Mouse (Mus musculus) heart, adult 2 months (tissue): ENCODE measurements around the gene Tmem202. TPM values are rescaled to one million over a fixed set of nuclear protein-coding genes. Genes with fewer than 3 reads are reported as not detected.

ENCODE experiments used
- DNase-seq, 2 experiments: peaks; one replicate each; pipeline ENCODE4 v3.0.0; 2021
- H3K27ac ChIP-seq: fragments of 200-600 bp; 2 replicates; pipeline ENCODE4 v1.8.1; 2022
- H3K27me3 ChIP-seq: fragments of 200-500 bp; 2 replicates; pipeline ENCODE4 v1.6.1; 2012; ENCODE audit warnings: mild to moderate bottlenecking, low read length, inconsistent platforms, mixed read lengths; ENCODE audit not compliant: control insufficient read depth, insufficient read depth
- H3K36me3 ChIP-seq: fragments of 200-500 bp; 2 replicates; pipeline ENCODE4 v1.6.1; 2012; ENCODE audit warnings: low read length, inconsistent platforms; ENCODE audit not compliant: control insufficient read depth, insufficient read depth
- H3K4me1 ChIP-seq: fragments of 200-500 bp; 2 replicates; pipeline ENCODE4 v1.6.1; 2011; ENCODE audit warnings: low read length; ENCODE audit not compliant: control insufficient read depth, insufficient read depth
- H3K4me3 ChIP-seq: fragments of 200-600 bp; 2 replicates; pipeline ENCODE4 v1.8.1; 2022
- H3K79me2 ChIP-seq: fragments of 200-500 bp; replicated peaks from 2 replicates; pipeline ENCODE4 v1.6.1; 2012; ENCODE audit warnings: mild to moderate bottlenecking, inconsistent platforms, low read length, moderate library complexity, mixed read lengths; ENCODE audit not compliant: control insufficient read depth, insufficient read depth
- H3K9ac ChIP-seq: fragments of 200-500 bp; 2 replicates; pipeline ENCODE4 v1.6.1; 2012; ENCODE audit warnings: low read depth, mild to moderate bottlenecking, control low read depth, inconsistent platforms, low read length, mixed read lengths
- CTCF ChIP-seq: fragments of 200-600 bp; IDR thresholded peaks from 2 replicates; pipeline ENCODE4 v1.8.1; 2022; ENCODE audit warnings: antibody characterized with exemption, mild to moderate bottlenecking, moderate library complexity
- EP300 ChIP-seq: fragments of 200-500 bp; IDR thresholded peaks from 2 replicates; pipeline ENCODE4 v1.6.1; 2011; ENCODE audit warnings: low read depth, low read length, control low read depth; ENCODE audit not compliant: insufficient read depth
- POLR2A ChIP-seq: fragments of 200-500 bp; IDR thresholded peaks from 2 replicates; pipeline ENCODE4 v1.6.1; 2011; ENCODE audit warnings: mild to moderate bottlenecking, low read depth, low read length, control low read depth; ENCODE audit not compliant: insufficient read depth
- WGBS: fragments of 180-500 bp; shearing (Covaris S2); methylation state at CpG from one replicate; pipeline ENCODE4 v1.1.7; 2018; 5-methylcytosine and 5-hydroxymethylcytosine counted together
- intact Hi-C: fragments of 180-260 bp; cut with DNase I; formaldehyde crosslinking; loops from one replicate; pipeline ENCODE4 v1.15.1; 2025
- polyA plus RNA-seq: library from polyadenylated mRNA; depleted of rRNA; stranded (reverse); fragments of >200 nt; gene quantifications from 2 replicates; pipeline ENCODE4 v1.2.3, GENCODE M21; 2012; rRNA removed
- total RNA-seq, 2 experiments: library from RNA; stranded (reverse); gene quantifications; 2 replicates each; pipeline ENCODE4 v1.2.3; 2021

Gene Tmem202
- total and polyA plus RNA-seq, 3 experiments: 0.16 to 0.84 (median 0.37) TPM

GRCm38 (mm10) chr9:59476617-59477016 is 63.0 kb downstream of the Tmem202 start:
- Histone ChIP-seq H3K36me3 (peaks cover 45% of the 10 kb centered on the region), H3K79me2 (peaks cover 10% of the 10 kb centered on the region; the same call in 1 of the 2 replicates), H3K4me3 (no peak overlapping the region), H3K4me1 (peaks cover 10% of the 10 kb centered on the region), H3K9ac (no peak overlapping the region), H3K27me3 (no peaks in the 10 kb centered on the region), H3K27ac (no peak overlapping the region)
- 81% methylated on average over 2 of the region's 2 CpGs for WGBS
- no peak for DNase-seq
- TF ChIP-seq CTCF (no peak), POLR2A (no peak), EP300 (no peak)
- intact Hi-C loops: no loop called here

- TF ChIP-seq CTCF (no peak), POLR2A (no peak), EP300 (no peak)
- WGBS: 68% methylated on average over 1 of the region's 1 CpGs
- intact Hi-C loops: no loop called here
Observed at GRCm38 (mm10) chr9:59474838-59475237, 64.8 kb downstream of the Tmem202 start.

GRCm38 (mm10) chr9:59473171-59473570 is 66.5 kb downstream of the Tmem202 start:
- intact Hi-C loops: no loop called here
- Histone ChIP-seq H3K27me3 (no peaks in the 10 kb centered on the region), H3K36me3 (peaks cover 44% of the 10 kb centered on the region), H3K79me2 (peaks cover 9% of the 10 kb centered on the region; the same call in 1 of the 2 replicates), H3K4me3 (no peak overlapping the region), H3K4me1 (peaks cover 10% of the 10 kb centered on the region), H3K9ac (no peak overlapping the region), H3K27ac (no peak overlapping the region)
- no peak for DNase-seq
- WGBS: 71% methylated on average over 2 of the region's 2 CpGs
- TF ChIP-seq CTCF (no peak), EP300 (no peak), POLR2A (no peak)

More at GRCm38 (mm10) chr9:59474838-59475237, 64.8 kb downstream of the Tmem202 start:
- Histone ChIP-seq H3K79me2 (peaks cover 10% of the 10 kb centered on the region; the same call in 1 of the 2 replicates), H3K36me3 (peaks cover 48% of the 10 kb centered on the region), H3K27me3 (no peaks in the 10 kb centered on the region), H3K4me1 (peaks cover 10% of the 10 kb centered on the region), H3K4me3 (no peak overlapping the region), H3K27ac (no peak overlapping the region), H3K9ac (no peak overlapping the region)
- DNase-seq: no peak

- H3K27ac ChIP-seq: no peak overlapping the region
- H3K79me2 ChIP-seq: peaks cover 3% of the 10 kb centered on the region; the same call in 1 of the 2 replicates
- TF ChIP-seq EP300: no peak
- no peak for TF ChIP-seq POLR2A
- TF ChIP-seq CTCF: no peak
- H3K36me3 ChIP-seq: peaks cover 29% of the 10 kb centered on the region
- WGBS: 54% methylated on average over 1 of the region's 1 CpGs
- no peak overlapping the region for H3K4me3 ChIP-seq
- DNase-seq: no peak
- intact Hi-C loops: no loop called here
- no peaks in the 10 kb centered on the region for H3K27me3 ChIP-seq
- no peak overlapping the region for H3K9ac ChIP-seq
- peaks cover 6% of the 10 kb centered on the region for H3K4me1 ChIP-seq
Observed at GRCm38 (mm10) chr9:59469446-59469845, 70.2 kb downstream of the Tmem202 start.

Other genes starting within 250 kb of the Tmem202 start
- 1 to 10 TPM; 7.7 to 7.8 TPM for gene Adpgk, start 248.3 kb downstream of the Tmem202 start, total RNA-seq
- 6.6 and 8.1 TPM in 2 replicates for gene Adpgk, start 248.3 kb downstream of the Tmem202 start, polyA plus RNA-seq
- gene Bbs4, start 186.3 kb downstream of the Tmem202 start, total RNA-seq: 1 to 10 TPM; 2.3 to 2.5 TPM
- 1.7 and 2.8 TPM in 2 replicates for gene Bbs4, start 186.3 kb downstream of the Tmem202 start, polyA plus RNA-seq
- 10 to 100 TPM; 79.2 to 88.7 TPM for gene Arih1, start 53.2 kb downstream of the Tmem202 start, total RNA-seq
- gene Arih1, start 53.2 kb downstream of the Tmem202 start, polyA plus RNA-seq: 15.8 and 36.9 TPM in 2 replicates
- gene Hexa, start 307 bp downstream of the Tmem202 start, total RNA-seq: 10 to 100 TPM; 46.9 to 51.7 TPM
- 50.6 and 64.4 TPM in 2 replicates for gene Hexa, start 307 bp downstream of the Tmem202 start, polyA plus RNA-seq
- not detected for gene Celf6, start 38.1 kb upstream of the Tmem202 start, total RNA-seq
- gene Celf6, start 38.1 kb upstream of the Tmem202 start, polyA plus RNA-seq: 0.18 TPM in 1 of 2 replicates, not detected in the other
- gene Parp6, start 77.4 kb upstream of the Tmem202 start, total RNA-seq: 10 to 100 TPM; 16.4 to 16.5 TPM
- 24.2 and 40.3 TPM in 2 replicates for gene Parp6, start 77.4 kb upstream of the Tmem202 start, polyA plus RNA-seq
- 1,000 to 10,000 TPM; 1,073 to 1,081 TPM for gene Pkm, start 116.5 kb upstream of the Tmem202 start, total RNA-seq
- gene Pkm, start 116.5 kb upstream of the Tmem202 start, polyA plus RNA-seq: 1,773 and 1,838 TPM in 2 replicates
- gene Gramd2, start 140.3 kb upstream of the Tmem202 start, total RNA-seq: not detected
- gene Gramd2, start 140.3 kb upstream of the Tmem202 start, polyA plus RNA-seq: 0.26 and 1.3 TPM in 2 replicates
- gene Senp8, start 210.9 kb upstream of the Tmem202 start, total RNA-seq: 1 to 10 TPM; 8.1 to 8.3 TPM
- gene Senp8, start 210.9 kb upstream of the Tmem202 start, polyA plus RNA-seq: 4.2 and 9.9 TPM in 2 replicates
- 10 to 100 TPM; 11.0 to 13.1 TPM for gene Myo9a, start 211.0 kb upstream of the Tmem202 start, total RNA-seq
- gene Myo9a, start 211.0 kb upstream of the Tmem202 start, polyA plus RNA-seq: 1.9 and 6.6 TPM in 2 replicates